10 mouse cellular contexts compared by ENCODE assay signal in the genomic region with DNA sequence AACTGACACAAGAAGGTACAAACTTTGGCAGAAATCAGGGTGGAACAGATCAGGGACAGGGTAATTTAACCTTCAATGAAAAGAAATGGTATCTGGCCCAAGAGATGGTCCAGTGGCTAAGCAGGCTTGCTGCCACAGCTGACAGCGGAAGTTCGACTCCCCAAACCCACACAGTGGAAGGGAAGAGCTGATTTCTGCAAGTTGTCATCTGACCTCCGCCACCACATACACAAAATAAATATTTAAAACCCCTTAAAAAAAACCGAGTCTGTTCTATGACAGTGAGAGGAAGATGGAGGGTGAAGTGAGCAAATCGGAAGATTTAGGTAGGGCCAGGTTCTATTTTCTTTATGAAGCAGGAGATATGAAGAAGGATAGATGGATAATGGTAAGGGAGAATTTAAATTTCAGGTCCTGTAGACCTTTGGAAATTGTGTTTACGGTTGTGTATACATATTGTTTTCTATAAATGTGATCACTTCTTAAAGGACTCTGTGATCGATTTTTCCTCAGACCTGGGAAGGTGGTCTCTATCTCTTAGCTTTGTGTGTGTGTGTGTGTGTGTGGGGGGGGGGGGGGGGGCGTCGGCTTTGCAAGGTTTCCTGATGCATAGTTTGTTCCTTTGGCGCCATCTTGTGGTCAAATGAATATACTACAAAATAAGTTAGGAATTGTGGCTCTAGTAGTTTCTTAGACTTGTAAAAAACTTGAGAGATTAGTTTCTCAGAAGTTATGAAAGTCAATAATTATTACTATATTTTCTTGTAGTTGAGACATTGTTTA. TPM values are rescaled to one million over a fixed set of nuclear protein-coding genes. Genes with fewer than 3 reads are reported as not detected.
A peak's percentile ranks its signal among the peaks of the same experiment; 100 is the strongest.
DNase-seq lines count a peak whose midpoint lies in the region; TF ChIP-seq lines count a peak whose summit lies in the region.
"Had no signal": no experiment of that assay in that cellular context is flagged by ENCODE, and none has a peak within 500 bp of the region (broad histone marks: within the 10 kb centered on the region; RNA-seq: fewer than 3 reads in every experiment).

No protein-coding gene starts in this region.

- no peak overlapping the region for H3K9ac ChIP-seq in ES-E14 (ENCODE audit: insufficient read depth, low read depth, low read length, poor library complexity, severe bottlenecking)
- H3K9ac ChIP-seq: embryonic facial prominence, embryonic 12.5 days; stomach, embryonic 15.5 days had no signal

- H3K27ac ChIP-seq in ES-E14 (ENCODE audit: insufficient read depth, low read depth, low read length, poor library complexity, severe bottlenecking) = no peak overlapping the region
- H3K27ac ChIP-seq: stomach, embryonic 15.5 days had no signal

- H3K4me3 ChIP-seq in ES-E14 (ENCODE audit: insufficient read depth in 1 of 2, low read depth in 1 of 2, low read length in 2 of 2, poor library complexity in 1 of 2, severe bottlenecking in 1 of 2) = no peak overlapping the region
- H3K4me3 ChIP-seq: embryonic facial prominence, embryonic 12.5 days; stomach, embryonic 15.5 days had no signal

- in situ Hi-C loops in ES-E14 (cut with MboI; ENCODE audit: low sequenced_read_pairs in 2 of 2, unreplicated experiment in 2 of 2) = loop anchor here in 1 of 2 experiments (25.0 kb wide), 1 partner anchor 290 kb away; no protein-coding TSS in a partner anchor

- H3K4me1 ChIP-seq in ES-E14 (ENCODE audit: control insufficient read depth in 2 of 2, insufficient read depth in 2 of 2, low read length in 2 of 2, poor library complexity in 1 of 2) = peaks cover 0 to 3% of the 10 kb centered on the region in 2 experiments; a peak in 3 of 4 replicates

- peak; percentile 21 to 23 for DNase-seq in kidney, postnatal 25 days
- DNase-seq in kidney, adult 8-10 months = no peak
- no peak for DNase-seq in ES-E14 (ENCODE audit: low read depth, low spot score)
- peak; percentile 39 for DNase-seq in c-Kit-negative CD71-positive TER-119-positive erythroid progenitor cells, embryonic 14.5 days (ENCODE audit: low read depth, low spot score)
- peak; percentile 42 for DNase-seq in lung, postnatal 14 days
- DNase-seq in yolk sac, embryonic 10.5 days (ENCODE audit: low spot score) = no peak
- DNase-seq in layer of hippocampus, adult 11-12 months (ENCODE audit: low spot score) = no peak
- no peak for DNase-seq in kidney, postnatal 4 days

- H3K9me3 ChIP-seq in ES-E14 (ENCODE audit: control insufficient read depth, insufficient read depth, low read depth, low read length) = no peaks in the 10 kb centered on the region
- H3K9me3 ChIP-seq: embryonic facial prominence, embryonic 12.5 days; stomach, embryonic 15.5 days had no signal

- H3K36me3 ChIP-seq in ES-E14 (ENCODE audit: control insufficient read depth, insufficient read depth, low read length, poor library complexity, severe bottlenecking) = no peaks in the 10 kb centered on the region
- H3K36me3 ChIP-seq: embryonic facial prominence, embryonic 12.5 days; stomach, embryonic 15.5 days had no signal

TF ChIP-seq in ES-E14, 5 proteins besides CTCF, POLR2A, EP300 and RAD21:
- TF ChIP-seq MAFK (IDR thresholded peaks at IDR 0.05; ENCODE audit: insufficient read depth, low read depth, low read length) (no peak), ZNF384 (IDR thresholded peaks at IDR 0.05; ENCODE audit: low read depth, low read length) (no peak), CHD2 (IDR thresholded peaks at IDR 0.05; ENCODE audit: low read depth, low read length) (no peak), HCFC1 (IDR thresholded peaks at IDR 0.05; ENCODE audit: borderline replicate concordance, insufficient read depth, low read length) (no peak), ZC3H11A (IDR thresholded peaks at IDR 0.05; ENCODE audit: borderline replicate concordance, low read depth, low read length) (peak; percentile 30; the same call in 1 of the 2 replicates)
TF ChIP-seq in ES-E14: peak in this region for 1.

RNA-seq across cellular contexts. Expression of a gene that starts 6.1 kb away (rescaled TPM):
- total RNA-seq in ES-E14 (2012; rRNA removed) = 0.53 and 0.54 TPM in 2 replicates

RNA-seq across cellular contexts. Expression of a gene that starts 20.6 kb away (rescaled TPM):
- 61.5 and 99.7 TPM in 2 replicates for total RNA-seq in ES-E14 (2012; rRNA removed)

Comparison
In these comparisons a context has a peak if more than half of its experiments do, and no peak if none do; other contexts are left out.
1. DNase-seq: peak in kidney, postnatal 25 days (2 of 2), c-Kit-negative CD71-positive TER-119-positive erythroid progenitor cells, embryonic 14.5 days (single experiment) and lung, postnatal 14 days (single experiment); none in kidney, adult 8-10 months (0 of 2), ES-E14 (single experiment), yolk sac, embryonic 10.5 days (single experiment), layer of hippocampus, adult 11-12 months (single experiment) and kidney, postnatal 4 days (0 of 2).